Mouse (Mus musculus): ENCODE results near the gene Pde4b. TPM values are rescaled to one million over a fixed set of nuclear protein-coding genes. Genes with fewer than 3 reads are reported as not detected.
"Not testable (repeated sequence)": the region's sequence is repeated elsewhere in the genome, so short reads cannot be mapped to it uniquely, and the experiment has no call there.

Gene Pde4b
- 10 to 100 TPM; 20.5 to 23.0 TPM for total RNA-seq (2021)
- long read RNA-seq, experiment 1, transcript Pde4b-203 (10 exons, 2,756 nt), result major isoform, 8 of 11 reads
- long read RNA-seq, experiment 1, partial matches to known transcripts, result 3 of 11 reads
- long read RNA-seq, experiment 1, other reads (novel, unspliced or antisense), result 0 of 11 reads
- long read RNA-seq, experiment 2, transcript Pde4b-203 (10 exons, 2,756 nt), result major isoform, 5 of 7 reads
- long read RNA-seq, experiment 2, partial matches to known transcripts, result 0 of 7 reads
- long read RNA-seq, experiment 2, other reads (novel, unspliced or antisense), result 1 of 7 reads

- no peak for DNase-seq
Measured at GRCm38 (mm10) chr4:102087091-102087565, at the start of gene Pde4b. Pde4b (plus strand) TSS chr4:102087543.

GRCm38 (mm10) chr4:102040190-102040589 is 47.2 kb upstream of the Pde4b start:
- DNase-seq, result no peak

GRCm38 (mm10) chr4:102045183-102046140 is 41.9 kb upstream of the Pde4b start:
- peak; percentile 20 to 64 for DNase-seq

DNA sequence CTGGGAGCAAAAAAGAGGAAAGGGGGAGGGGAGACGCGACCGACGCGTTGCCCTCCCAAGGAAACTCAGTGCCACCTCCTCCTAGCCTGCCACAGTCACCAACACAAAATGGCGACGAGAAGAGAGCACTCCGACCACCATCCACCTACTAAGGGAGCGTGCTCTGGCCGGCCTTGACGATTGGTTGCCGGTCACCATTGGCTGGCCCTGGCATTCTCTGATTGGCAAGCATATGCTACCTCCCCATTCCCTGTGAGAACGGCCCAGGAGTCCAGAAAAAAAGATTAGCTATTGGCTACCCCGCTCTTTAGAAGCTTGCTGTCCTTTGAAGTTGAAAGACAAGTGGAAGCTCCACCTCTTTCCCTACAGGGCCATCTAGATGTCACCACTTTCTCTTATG is 38.0 kb upstream of the Pde4b start:
- not testable (repeated sequence) for DNase-seq

DNA sequence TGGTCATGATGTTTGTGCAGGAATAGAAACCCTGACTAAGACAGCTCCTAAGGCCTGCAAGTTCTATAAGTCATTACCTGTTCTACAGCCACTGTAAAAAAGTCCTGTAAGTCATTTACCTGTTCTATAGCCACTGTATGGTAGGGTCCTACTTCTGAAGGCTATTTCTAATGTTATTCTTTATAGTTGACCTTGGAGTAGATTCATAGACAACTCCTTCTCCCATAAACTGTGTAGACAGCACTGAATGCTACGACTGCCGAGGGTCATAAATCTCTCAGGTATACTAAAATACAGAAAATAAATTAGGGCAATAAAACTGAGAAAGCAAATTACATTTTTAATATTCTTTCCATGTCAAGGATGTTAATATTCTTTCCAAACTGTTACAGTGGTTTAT is 26.0 kb upstream of the Pde4b start:
- no peak for DNase-seq

- DNase-seq, result no peak
Measured at GRCm38 (mm10) chr4:102069314-102069713, 18.0 kb upstream of the Pde4b start.

GRCm38 (mm10) chr4:102086336-102086735 is 1.0 kb upstream of the Pde4b start:
- no peak for DNase-seq

DNA sequence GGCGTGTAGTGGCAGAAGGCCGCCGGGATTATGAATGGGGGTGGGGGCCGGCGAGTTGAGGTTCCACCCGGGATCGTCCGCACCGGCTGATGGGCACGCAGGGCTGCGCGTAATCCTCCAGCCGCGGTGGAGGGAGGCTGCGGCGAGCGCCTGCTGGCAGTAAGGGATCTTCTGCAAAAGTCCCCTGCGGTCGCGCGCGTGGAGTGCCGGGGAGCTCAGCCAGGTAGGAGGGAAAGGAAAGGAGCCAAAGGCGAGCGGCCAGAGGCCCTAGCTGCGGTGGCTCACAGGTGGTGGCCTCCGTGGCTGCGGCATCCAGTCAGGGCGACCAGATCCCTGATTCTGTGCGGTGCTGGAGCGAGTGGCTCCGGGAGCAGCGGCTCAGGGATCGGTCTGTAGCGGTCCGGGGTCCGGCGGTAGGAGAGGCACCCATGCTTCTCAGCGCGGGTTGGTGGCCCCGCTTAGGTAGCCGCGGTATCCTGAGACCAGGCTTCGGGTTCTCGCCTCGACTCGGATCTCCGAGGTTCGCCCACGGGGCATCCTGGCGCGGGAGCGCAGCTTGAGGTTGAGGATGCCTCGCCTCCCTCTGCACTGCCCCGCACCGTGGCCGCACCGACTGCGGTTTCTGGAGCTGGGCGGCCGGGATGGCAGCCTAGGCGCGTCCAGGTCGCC is 357 bp downstream of the Pde4b start:
- DNase-seq, result no peak

DNA sequence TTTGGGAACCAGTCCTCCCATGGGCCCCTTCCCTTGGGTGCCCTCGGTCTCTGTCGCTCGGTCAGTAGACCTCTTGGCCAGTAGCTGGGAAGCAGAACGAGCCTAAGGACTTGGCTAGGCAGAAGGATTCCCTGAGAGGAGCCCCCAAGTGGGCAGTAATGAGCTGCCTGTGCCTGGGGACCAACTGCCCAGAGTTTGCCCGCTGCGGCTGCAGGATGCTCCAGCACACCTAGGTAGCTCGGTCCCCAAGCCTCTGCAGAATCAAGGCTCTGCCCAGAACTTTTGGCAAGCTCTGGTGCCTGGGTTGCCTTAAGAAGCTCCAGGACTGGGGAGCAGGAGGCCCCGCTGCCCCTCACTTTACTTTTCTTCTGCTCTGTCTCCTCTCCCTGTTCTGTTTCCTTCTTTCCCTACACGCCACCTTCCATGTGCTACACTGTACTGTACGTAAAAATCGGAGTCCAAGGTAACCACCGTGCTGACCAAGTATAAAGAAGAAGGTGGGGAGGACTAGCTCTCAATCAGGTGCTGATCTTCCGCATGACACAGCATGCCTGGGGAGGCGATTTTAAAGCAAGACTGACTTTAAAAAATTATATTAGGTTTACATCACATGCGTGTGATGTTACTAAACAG is 1.0 kb downstream of the Pde4b start:
- no peak for DNase-seq

- no peak for DNase-seq
Measured at GRCm38 (mm10) chr4:102095851-102096250, 8.5 kb downstream of the Pde4b start.

DNA sequence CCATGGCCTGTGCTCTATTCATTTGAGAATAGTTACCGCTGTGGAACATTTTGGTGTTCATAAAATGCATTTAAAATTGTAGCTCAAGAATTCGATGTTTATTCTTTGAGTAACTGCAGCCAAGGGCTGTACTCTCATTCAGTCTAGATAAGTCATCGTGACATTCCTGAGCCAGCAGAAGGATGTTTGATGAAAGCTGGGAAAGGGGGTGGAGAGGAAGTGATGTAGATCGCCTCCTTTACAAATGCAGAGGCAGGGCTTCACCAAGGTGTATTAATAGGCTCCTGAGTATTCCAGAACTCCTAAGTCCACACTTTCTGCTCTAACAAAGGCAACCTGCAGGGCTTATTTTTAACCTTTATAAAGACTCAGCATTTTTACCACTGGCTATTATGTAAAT is 14.9 kb downstream of the Pde4b start:
- no peak for DNase-seq

DNA sequence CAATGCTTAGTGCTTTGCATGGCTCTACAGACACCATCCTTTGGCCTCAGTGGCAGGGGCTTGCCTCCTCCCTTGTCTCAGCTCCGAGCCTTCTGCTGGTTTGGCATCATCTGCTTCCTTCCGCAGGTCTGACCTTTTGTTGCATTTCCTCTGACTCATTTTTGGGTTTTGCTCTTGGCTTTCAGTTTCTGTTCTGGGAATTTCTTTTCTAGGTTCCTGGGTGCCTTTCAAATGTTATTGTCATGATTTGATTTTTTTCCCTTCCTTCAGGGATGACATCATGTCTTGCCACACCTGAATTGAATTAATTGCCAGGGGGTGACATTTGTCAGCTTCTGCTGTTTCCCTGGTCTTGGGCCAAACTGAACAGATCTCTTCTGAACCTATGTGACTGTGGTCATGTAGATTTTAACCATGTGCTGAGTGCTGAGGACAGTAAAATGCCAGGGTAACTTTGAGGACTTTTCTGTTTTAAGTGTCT is 17.2 kb downstream of the Pde4b start:
- DNase-seq, result peak in 1 of 2 experiments; percentile 17

GRCm38 (mm10) chr4:102106771-102107170 is 19.4 kb downstream of the Pde4b start:
- no peak for DNase-seq

DNA sequence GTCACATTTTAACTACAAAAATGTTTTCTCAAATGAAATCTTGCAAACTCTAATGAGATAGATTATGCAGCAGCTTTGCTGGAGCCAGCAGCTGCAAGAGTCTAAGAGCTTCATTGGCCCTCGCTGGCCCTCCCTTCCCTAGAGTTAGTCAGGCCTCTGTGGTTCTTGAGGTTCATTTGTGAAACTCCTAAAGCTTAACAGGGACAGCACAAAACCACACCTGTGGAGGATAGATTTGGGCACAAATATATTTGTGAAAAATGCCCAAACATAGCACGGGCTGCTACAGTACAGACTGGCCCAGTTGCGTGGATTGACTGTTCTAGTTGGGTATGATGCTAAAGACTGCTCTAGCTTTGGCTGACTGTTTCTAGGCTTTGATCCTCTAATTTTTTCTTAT is 32.1 kb downstream of the Pde4b start:
- no peak for DNase-seq

GRCm38 (mm10) chr4:102136366-102136849 is 49.1 kb downstream of the Pde4b start:
- DNase-seq, result no peak

GRCm38 (mm10) chr4:102138346-102138745 is 51.0 kb downstream of the Pde4b start:
- no peak for DNase-seq

DNA sequence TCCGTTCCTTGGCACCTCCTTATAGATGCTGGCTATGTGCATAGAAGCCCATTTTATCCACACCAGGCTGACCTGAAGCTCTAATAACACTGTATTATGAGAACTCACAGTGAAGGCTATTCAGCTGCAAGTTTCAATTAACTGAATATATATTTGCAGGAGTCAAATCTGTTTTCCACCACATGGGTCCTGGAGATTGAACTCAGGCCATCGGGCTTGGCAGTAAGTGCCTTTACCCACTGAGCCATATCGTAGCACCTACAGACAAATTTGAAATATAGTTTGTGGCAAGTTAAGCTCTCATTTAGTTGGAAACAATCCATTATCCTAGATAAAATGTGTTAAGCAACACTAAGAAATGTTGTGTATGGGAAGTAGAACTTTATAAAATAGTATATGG is 53.9 kb downstream of the Pde4b start:
- no peak for DNase-seq

GRCm38 (mm10) chr4:102148766-102149165 is 61.4 kb downstream of the Pde4b start:
- no peak for DNase-seq

GRCm38 (mm10) chr4:102159178-102159577 is 71.8 kb downstream of the Pde4b start:
- no peak for DNase-seq

GRCm38 (mm10) chr4:102171636-102172035 is 84.3 kb downstream of the Pde4b start:
- DNase-seq, result no peak

DNA sequence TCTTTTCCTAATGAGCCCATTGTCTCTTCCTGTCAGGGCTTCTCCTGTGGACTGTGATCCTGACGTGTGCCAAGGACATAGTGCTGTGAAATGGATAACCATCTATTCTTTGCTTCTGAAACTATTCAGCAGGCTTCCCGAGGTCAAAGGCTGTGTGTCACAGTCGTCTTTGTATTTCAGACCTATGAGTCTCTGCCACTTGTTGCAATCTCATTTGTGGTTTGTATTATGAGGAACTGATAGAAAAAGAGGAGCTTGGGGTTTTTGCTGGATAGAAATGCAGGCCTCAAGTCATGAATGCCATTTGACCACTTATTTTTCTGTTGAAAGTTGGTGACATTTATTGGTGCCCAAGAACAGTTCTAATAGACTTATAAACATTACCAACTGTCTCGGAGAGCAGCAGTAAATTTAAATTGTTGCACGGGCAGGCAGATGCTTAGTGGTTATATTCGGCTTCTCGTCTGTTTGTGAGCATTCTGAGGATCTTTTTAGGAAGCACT is 85.4 kb downstream of the Pde4b start:
- DNase-seq, result no peak

GRCm38 (mm10) chr4:102175985-102176384 is 88.6 kb downstream of the Pde4b start:
- no peak for DNase-seq

Data from heart, adult 18-20 months (tissue).